Mouse (Mus musculus): ENCODE measurements around the gene Slc25a38. TPM values are rescaled to one million over a fixed set of nuclear protein-coding genes. Genes with fewer than 3 reads are reported as not detected.

The Slc25a38 gene
- total RNA-seq, 2 experiments from 2014 or later = 9.2 to 9.5 TPM

DNA sequence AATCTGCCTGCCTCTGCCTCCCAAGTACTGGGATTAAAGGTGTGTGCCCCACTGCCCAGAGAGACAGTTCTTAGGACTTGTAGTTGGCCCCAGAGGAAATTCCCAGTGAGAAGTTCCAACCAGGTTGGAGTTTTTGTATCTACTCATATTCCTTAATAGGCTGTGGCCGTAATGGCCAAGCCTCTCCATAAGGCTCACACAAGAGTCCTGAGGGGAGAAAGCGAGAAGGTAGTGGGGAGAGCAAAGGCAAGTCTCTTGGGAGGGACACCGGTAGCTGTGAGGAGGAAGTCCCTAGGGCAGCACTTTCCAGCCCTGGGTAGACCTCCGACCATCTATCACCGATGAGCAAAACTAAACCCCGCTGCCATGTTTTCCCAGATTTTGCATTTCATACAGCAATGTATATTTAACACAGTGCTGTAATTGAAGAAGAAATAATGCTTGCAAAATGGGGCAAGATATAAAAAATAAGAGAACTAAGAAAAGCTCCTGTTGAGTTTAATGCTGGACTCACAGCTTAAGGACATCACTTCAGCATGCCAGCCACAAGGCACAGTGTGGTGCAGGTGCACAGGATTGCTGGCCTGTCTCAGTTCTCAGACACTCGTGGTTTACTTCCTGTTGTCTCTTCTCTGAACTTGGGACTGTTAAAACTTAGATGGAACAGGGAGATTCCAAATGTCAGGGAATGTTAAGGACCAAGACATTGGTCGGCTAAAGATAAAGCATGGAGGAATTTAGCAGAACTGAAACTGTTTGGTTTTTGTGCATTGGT lies 23.0 kb downstream of the Slc25a38 start:
- DNase-seq = no peak
- intact Hi-C loops (cut with DNase I; ENCODE audit: low total_unique reads) = no loop called here

- DNase-seq = no peak
- intact Hi-C loops (cut with DNase I; ENCODE audit: low total_unique reads) = no loop called here
Observed at GRCm38 (mm10) chr9:120133755-120134475, 23.7 kb downstream of the Slc25a38 start.

GRCm38 (mm10) chr9:120134529-120135160 lies 24.5 kb downstream of the Slc25a38 start:
- intact Hi-C loops (cut with DNase I; ENCODE audit: low total_unique reads) = no loop called here
- DNase-seq = no peak

DNA sequence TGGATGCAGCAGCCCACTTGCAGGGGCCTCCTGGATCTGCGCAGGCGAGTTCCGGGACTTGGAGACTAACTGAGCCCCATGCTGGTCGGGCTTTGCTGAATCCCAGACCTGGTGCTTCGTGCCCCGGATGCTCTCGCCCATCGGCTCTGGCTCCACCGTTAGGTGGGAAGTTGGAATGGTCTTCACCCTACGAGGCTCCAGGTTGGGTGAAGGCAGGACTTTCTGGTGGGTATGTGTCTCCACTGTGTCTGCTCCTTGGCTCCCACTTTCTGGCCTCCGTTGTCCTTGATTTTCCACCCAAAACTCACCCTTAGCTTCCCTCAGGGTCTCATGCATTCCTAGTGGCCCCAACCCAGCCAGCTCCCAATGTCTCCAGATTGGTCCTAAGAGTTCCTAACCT lies 25.3 kb downstream of the Slc25a38 start:
- intact Hi-C loops (cut with DNase I; ENCODE audit: low total_unique reads) = no loop called here
- DNase-seq = no peak

- DNase-seq = peak; percentile 66
- intact Hi-C loops (cut with DNase I; ENCODE audit: low total_unique reads) = no loop called here
Observed at GRCm38 (mm10) chr9:120140652-120141051, 30.5 kb downstream of the Slc25a38 start.

DNA sequence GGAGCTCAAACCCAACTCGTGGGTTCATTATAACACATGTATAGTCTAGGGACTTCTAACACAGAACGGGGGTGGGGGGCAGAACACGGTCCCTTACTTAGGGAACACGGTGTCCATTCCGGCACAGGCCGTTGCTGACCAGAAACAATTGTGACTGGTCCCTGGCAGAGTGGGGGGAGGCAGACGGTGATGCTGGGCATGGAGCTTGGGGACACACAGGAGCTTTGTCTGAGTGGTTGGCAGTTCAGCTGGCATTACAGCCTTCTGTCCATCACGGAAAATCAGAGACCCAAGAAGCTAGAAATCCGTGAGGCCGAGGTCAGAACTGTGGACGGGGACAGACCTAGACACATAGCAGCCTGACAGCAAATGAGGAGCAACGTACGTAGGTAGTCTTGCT lies 34.3 kb downstream of the Slc25a38 start:
- no peak for DNase-seq

GRCm38 (mm10) chr9:120149222-120149828 lies 39.2 kb downstream of the Slc25a38 start, which contains the start of gene Mobp:
Gene Mobp (plus strand): TSS chr9:120149707.
- DNase-seq = no peak
- intact Hi-C loops (cut with DNase I; ENCODE audit: low total_unique reads) = no loop called here

More for the DNA sequence above, 34.3 kb downstream of the Slc25a38 start:
- intact Hi-C loops (cut with DNase I; ENCODE audit: low total_unique reads) = no loop called here

DNA sequence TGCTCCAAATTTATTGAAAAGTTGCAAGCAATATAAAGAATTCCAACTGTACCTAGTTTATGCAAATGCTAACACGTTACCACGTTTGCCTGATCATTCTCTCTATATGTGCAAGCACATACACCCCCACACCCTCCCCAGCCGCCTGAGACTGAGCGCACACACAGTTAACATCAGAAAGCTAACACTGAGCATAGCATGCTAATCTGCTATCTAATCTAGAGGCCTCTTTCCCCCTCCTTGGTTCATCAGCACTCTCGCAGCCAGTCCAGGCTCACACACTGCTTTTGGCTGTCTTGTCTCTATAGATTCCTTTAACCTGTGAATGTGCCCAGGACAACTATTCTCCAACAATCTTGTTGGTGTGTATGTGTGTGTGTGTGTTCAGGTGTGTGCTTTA lies 41.0 kb downstream of the Slc25a38 start:
- intact Hi-C loops (cut with DNase I; ENCODE audit: low total_unique reads) = no loop called here
- no peak for DNase-seq

DNA sequence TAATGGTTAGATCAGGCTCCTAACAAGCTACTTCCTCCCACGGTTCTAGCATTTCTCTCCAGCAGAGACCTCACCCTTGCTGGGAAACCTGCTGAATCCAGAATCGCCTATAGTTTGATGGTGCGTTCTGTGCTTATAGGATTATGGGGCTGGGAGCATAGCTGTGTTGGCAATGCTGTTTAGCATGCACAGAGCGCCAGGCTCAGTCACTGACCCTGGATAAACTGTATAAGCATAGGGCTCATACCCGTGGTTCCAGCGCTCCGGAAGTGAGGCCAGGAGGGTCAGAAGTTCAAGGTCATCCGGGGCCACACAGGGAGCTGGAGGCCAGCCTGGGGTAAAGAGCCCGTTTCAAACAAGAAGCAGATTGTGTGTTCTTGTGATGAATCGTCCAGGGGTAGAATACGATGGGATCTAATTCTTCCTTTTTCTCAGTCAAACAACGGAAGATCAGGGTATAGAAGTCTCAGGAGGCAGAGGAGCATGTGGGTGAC lies 41.8 kb downstream of the Slc25a38 start:
- DNase-seq = no peak
- intact Hi-C loops (cut with DNase I; ENCODE audit: low total_unique reads) = no loop called here

- intact Hi-C loops (cut with DNase I; ENCODE audit: low total_unique reads) = no loop called here
- no peak for DNase-seq
Observed at GRCm38 (mm10) chr9:120158047-120158446, 47.9 kb downstream of the Slc25a38 start.

DNA sequence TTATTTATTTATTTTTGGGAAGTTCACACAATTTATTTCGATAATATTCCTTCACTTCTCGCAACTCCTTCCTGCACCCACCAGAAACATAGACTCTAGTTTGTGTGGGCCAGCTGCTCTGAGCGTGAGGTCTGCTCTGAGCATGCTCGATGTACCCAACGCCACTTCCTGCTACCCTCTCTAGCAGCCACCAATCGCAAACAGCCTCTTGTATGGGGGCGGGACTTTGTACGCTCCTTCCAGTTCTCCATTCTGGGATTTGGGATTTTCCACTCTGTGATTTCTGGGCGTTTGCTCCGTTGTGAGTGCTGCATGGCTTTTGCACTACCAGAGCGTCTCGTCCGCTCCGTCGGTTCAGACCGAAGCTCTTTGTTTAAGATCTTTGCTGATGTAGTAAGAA lies 53.7 kb downstream of the Slc25a38 start:
- intact Hi-C loops (cut with DNase I; ENCODE audit: low total_unique reads) = no loop called here
- no peak for DNase-seq

DNA sequence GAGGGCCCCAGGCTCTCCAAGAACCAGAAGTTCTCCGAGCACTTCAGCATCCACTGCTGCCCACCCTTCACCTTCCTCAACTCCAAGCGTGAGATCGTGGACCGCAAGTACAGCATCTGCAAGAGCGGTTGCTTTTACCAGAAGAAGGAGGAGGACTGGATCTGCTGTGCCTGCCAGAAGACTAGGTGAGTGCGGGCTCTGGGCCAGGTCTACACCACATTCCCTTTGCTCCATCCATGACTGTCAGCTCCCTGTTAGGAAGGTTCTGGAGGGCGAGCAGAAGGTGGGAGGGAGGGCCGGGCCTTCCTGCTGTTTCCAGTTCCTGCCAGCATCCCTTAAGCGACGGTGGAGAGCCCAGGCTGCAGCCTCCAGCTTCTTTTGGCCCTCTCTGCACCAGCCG lies 57.7 kb downstream of the Slc25a38 start:
- no peak for DNase-seq
- intact Hi-C loops (cut with DNase I; ENCODE audit: low total_unique reads) = no loop called here

DNA sequence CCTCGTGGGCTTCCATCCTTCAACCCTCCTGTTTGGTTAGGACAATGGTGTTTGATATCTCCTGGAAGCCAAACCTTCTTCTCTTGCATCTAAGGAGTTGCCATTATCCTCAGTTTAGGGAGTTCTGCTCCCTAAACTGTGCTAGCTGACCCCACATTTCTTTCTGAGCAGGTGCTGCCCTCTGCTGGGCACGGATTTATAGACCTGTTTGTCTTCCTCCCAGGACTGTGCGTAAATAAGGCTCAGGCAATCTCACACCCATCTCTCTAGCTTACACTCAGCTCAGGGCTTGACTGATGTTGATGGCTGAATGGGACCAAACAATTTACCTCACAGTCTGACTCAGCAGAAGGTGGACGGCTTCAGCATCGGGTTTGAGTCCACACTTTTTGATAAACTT lies 61.1 kb downstream of the Slc25a38 start:
- DNase-seq = peak; percentile 33
- intact Hi-C loops (cut with DNase I; ENCODE audit: low total_unique reads) = no loop called here

Other genes starting within 250 kb of the Slc25a38 start
- gene Wdr48, start 215.5 kb upstream of the Slc25a38 start, total RNA-seq (2021) = 10 to 100 TPM; 11.2 to 11.4 TPM
- 10 to 100 TPM; 16.9 to 17.7 TPM for gene Gorasp1, start 172.8 kb upstream of the Slc25a38 start, total RNA-seq (2021)
- gene Ttc21a, start 172.8 kb upstream of the Slc25a38 start, total RNA-seq (2021) = not detected
- 1 to 10 TPM; 1.9 to 2.5 TPM for gene Csrnp1, start 125.7 kb upstream of the Slc25a38 start, total RNA-seq (2021)
- 100 to 1,000 TPM in 1 of 2 experiments, 10 to 100 TPM in 1; 47.9 to 100 TPM for gene Xirp1, start 86.8 kb upstream of the Slc25a38 start, total RNA-seq (2021)
- 1 to 10 TPM in 1 of 2 experiments, under 1 TPM in 1; 0.91 to 1.9 TPM for gene Cx3cr1, start 40.5 kb upstream of the Slc25a38 start, total RNA-seq (2021)
- not detected for gene Ccr8, start 18.3 kb upstream of the Slc25a38 start, total RNA-seq (2021)
- 100 to 1,000 TPM; 554 to 604 TPM for gene Rpsa, start 17.3 kb downstream of the Slc25a38 start, total RNA-seq (2021)
- under 1 TPM; 0.16 to 0.27 TPM for gene Mobp, start 39.3 kb downstream of the Slc25a38 start, total RNA-seq (2021)
- under 1 TPM; 0.57 to 0.89 TPM for gene Myrip, start 191.1 kb downstream of the Slc25a38 start, total RNA-seq (2021)